Mouse (Mus musculus) stomach, embryonic 16.5 days (tissue): ENCODE measurements around the gene Phactr2. TPM values are rescaled to one million over a fixed set of nuclear protein-coding genes. Genes with fewer than 3 reads are reported as not detected.

Source experiments
- ATAC-seq: fragments of 200-750 bp; cut with Nextera tagmentation; 2 replicates; pipeline ENCODE4 v1.8.0; 2017; ENCODE audit warnings: moderate number of reproducible peaks, moderate TSS enrichment; ENCODE audit not compliant: insufficient read depth, low FRiP score
- H3K27ac ChIP-seq: fragments of 300-500 bp; sonication (generic); 2 replicates; pipeline ENCODE4 v1.5.1; 2014; ENCODE audit warnings: low read length
- H3K27me3 ChIP-seq: fragments of 300-500 bp; sonication (generic); 2 replicates; pipeline ENCODE4 v1.6.1; 2014; ENCODE audit warnings: low read length, control low read depth, mixed read lengths; ENCODE audit not compliant: control insufficient read depth, insufficient read depth
- H3K36me3 ChIP-seq: fragments of 300-500 bp; sonication (generic); 2 replicates; pipeline ENCODE4 v1.6.1; 2014; ENCODE audit warnings: low read length; ENCODE audit not compliant: control insufficient read depth, insufficient read depth
- H3K4me1 ChIP-seq: fragments of 300-500 bp; sonication (generic); 2 replicates; pipeline ENCODE4 v1.6.1; 2014; ENCODE audit warnings: low read length, control low read depth, mixed read lengths; ENCODE audit not compliant: control insufficient read depth, insufficient read depth
- H3K4me2 ChIP-seq: fragments of 300-500 bp; sonication (generic); 2 replicates; pipeline ENCODE4 v1.6.1; 2014; ENCODE audit warnings: low read depth, low read length, mixed read lengths
- H3K4me3 ChIP-seq: fragments of 300-500 bp; sonication (generic); replicated peaks from 2 replicates; pipeline ENCODE4 v1.5.1; 2014; ENCODE audit warnings: mild to moderate bottlenecking, low read length
- H3K9ac ChIP-seq: fragments of 300-500 bp; sonication (generic); 2 replicates; pipeline ENCODE4 v1.6.1; 2014; ENCODE audit warnings: low read length
- H3K9me3 ChIP-seq: fragments of 300-500 bp; sonication (generic); replicated peaks from 2 replicates; pipeline ENCODE4 v1.6.1; 2016; ENCODE audit warnings: low read length, control low read depth; ENCODE audit not compliant: control insufficient read depth
- WGBS: fragments of 180-500 bp; shearing (Covaris S2); extraction: QIAGEN DNeasy Blood & Tissue Kit; methylation state at CpG from one replicate; pipeline ENCODE4 v1.1.7; 2014; 5-methylcytosine and 5-hydroxymethylcytosine counted together
- polyA plus RNA-seq: library from polyadenylated mRNA; unstranded; fragments of >200 nt; fragmentation: Nextera tagmentation; extraction: Ambion mirVana; gene quantifications from 2 replicates; pipeline ENCODE4 v1.2.1, GENCODE M21; 2015

The Phactr2 gene
- polyA plus RNA-seq, 1 experiment from 2014 or later: 26.4 TPM

- 52% methylated on average over 6 of the region's 6 CpGs for WGBS
- no peaks in the 10 kb centered on the region for H3K36me3 ChIP-seq
- H3K9ac ChIP-seq: no peak overlapping the region
Measured at GRCm38 (mm10) chr10:13312576-13312975, 161.6 kb downstream of the Phactr2 start.

GRCm38 (mm10) chr10:13311612-13312011 lies 162.6 kb downstream of the Phactr2 start:
- Histone ChIP-seq H3K9ac (0 out of 2 replicates have a peak overlapping the region, but pooled peaks have one; percentile 2), H3K9me3 (no peaks in the 10 kb centered on the region), H3K27me3 (no peaks in the 10 kb centered on the region), H3K36me3 (no peaks in the 10 kb centered on the region), H3K4me3 (no peak overlapping the region), H3K27ac (peak overlapping the region; percentile 65; the same call in 1 of the 2 replicates), H3K4me1 (peaks cover 24% of the 10 kb centered on the region), H3K4me2 (no peak overlapping the region)
- ATAC-seq: no peak
- WGBS: 61% methylated on average over 6 of the region's 6 CpGs

More at GRCm38 (mm10) chr10:13312576-13312975, 161.6 kb downstream of the Phactr2 start:
- H3K27me3 ChIP-seq: no peaks in the 10 kb centered on the region
- no peak overlapping the region for H3K4me3 ChIP-seq
- H3K9me3 ChIP-seq: no peaks in the 10 kb centered on the region
- peak overlapping the region; percentile 43; the same call in 1 of the 2 replicates for H3K27ac ChIP-seq
- ATAC-seq: no peak
- no peak overlapping the region for H3K4me2 ChIP-seq
- peaks cover 24% of the 10 kb centered on the region for H3K4me1 ChIP-seq

- H3K4me1 ChIP-seq: peaks cover 20% of the 10 kb centered on the region
- no peak overlapping the region for H3K4me2 ChIP-seq
- no peak overlapping the region for H3K27ac ChIP-seq
- 53% methylated on average over 3 of the region's 3 CpGs for WGBS
- H3K9me3 ChIP-seq: no peaks in the 10 kb centered on the region
- no peaks in the 10 kb centered on the region for H3K36me3 ChIP-seq
- H3K27me3 ChIP-seq: no peaks in the 10 kb centered on the region
- ATAC-seq: no peak
- H3K9ac ChIP-seq: no peak overlapping the region
- no peak overlapping the region for H3K4me3 ChIP-seq
Measured at GRCm38 (mm10) chr10:13310075-13310474, 164.1 kb downstream of the Phactr2 start.

GRCm38 (mm10) chr10:13304641-13305241 lies 169.5 kb downstream of the Phactr2 start:
- Histone ChIP-seq H3K9ac (no peak overlapping the region), H3K27ac (peak overlapping the region; percentile 20), H3K9me3 (no peaks in the 10 kb centered on the region), H3K36me3 (no peaks in the 10 kb centered on the region), H3K27me3 (no peaks in the 10 kb centered on the region), H3K4me2 (no peak overlapping the region), H3K4me1 (0 out of 2 replicates have a peak, but pooled peaks cover 10% of the 10 kb centered on the region), H3K4me3 (no peak overlapping the region)
- no peak for ATAC-seq
- 67% methylated on average over 10 of the region's 10 CpGs for WGBS

- H3K4me2 ChIP-seq: no peak overlapping the region
- 47% methylated on average over 13 of the region's 13 CpGs for WGBS
- H3K9me3 ChIP-seq: no peaks in the 10 kb centered on the region
- H3K27ac ChIP-seq: peak overlapping the region; percentile 20; the same call in 1 of the 2 replicates
- H3K4me3 ChIP-seq: no peak overlapping the region
- no peak overlapping the region for H3K9ac ChIP-seq
- peak; percentile 86 for ATAC-seq
- H3K36me3 ChIP-seq: no peaks in the 10 kb centered on the region
- no peaks in the 10 kb centered on the region for H3K27me3 ChIP-seq
- H3K4me1 ChIP-seq: 0 out of 2 replicates have a peak, but pooled peaks cover 10% of the 10 kb centered on the region
Measured at GRCm38 (mm10) chr10:13303271-13304265, 170.6 kb downstream of the Phactr2 start.

GRCm38 (mm10) chr10:13300601-13301000 lies 173.6 kb downstream of the Phactr2 start:
- H3K4me3 ChIP-seq: no peak overlapping the region
- peaks cover 10% of the 10 kb centered on the region; the same call in 1 of the 2 replicates for H3K4me1 ChIP-seq
- no peaks in the 10 kb centered on the region for H3K36me3 ChIP-seq
- H3K27ac ChIP-seq: no peak overlapping the region
- no peak overlapping the region for H3K4me2 ChIP-seq
- WGBS: 78% methylated on average over 6 of the region's 6 CpGs
- H3K9ac ChIP-seq: no peak overlapping the region
- no peak for ATAC-seq
- H3K27me3 ChIP-seq: no peaks in the 10 kb centered on the region
- no peaks in the 10 kb centered on the region for H3K9me3 ChIP-seq

- Histone ChIP-seq H3K27ac (no peak overlapping the region), H3K4me2 (no peak overlapping the region), H3K4me3 (no peak overlapping the region), H3K36me3 (no peaks in the 10 kb centered on the region), H3K9me3 (no peaks in the 10 kb centered on the region), H3K9ac (no peak overlapping the region), H3K4me1 (peaks cover 10% of the 10 kb centered on the region; the same call in 1 of the 2 replicates), H3K27me3 (no peaks in the 10 kb centered on the region)
- ATAC-seq: no peak
- WGBS: 85% methylated on average over 6 of the region's 6 CpGs
Measured at GRCm38 (mm10) chr10:13300196-13300595, 174.0 kb downstream of the Phactr2 start.

- H3K27me3 ChIP-seq: no peaks in the 10 kb centered on the region
Measured at GRCm38 (mm10) chr10:13294886-13295285, 179.3 kb downstream of the Phactr2 start.

GRCm38 (mm10) chr10:13292026-13292425 lies 182.2 kb downstream of the Phactr2 start:
- Histone ChIP-seq H3K9ac (no peak overlapping the region), H3K4me3 (no peak overlapping the region), H3K9me3 (no peaks in the 10 kb centered on the region), H3K27me3 (no peaks in the 10 kb centered on the region), H3K4me2 (no peak overlapping the region), H3K27ac (no peak overlapping the region), H3K4me1 (peaks cover 9% of the 10 kb centered on the region), H3K36me3 (0 out of 2 replicates have a peak, but pooled peaks cover 5% of the 10 kb centered on the region)
- ATAC-seq: no peak
- 68% methylated on average over 2 of the region's 2 CpGs for WGBS

More at GRCm38 (mm10) chr10:13294886-13295285, 179.3 kb downstream of the Phactr2 start:
- H3K9me3 ChIP-seq: no peaks in the 10 kb centered on the region
- no peak overlapping the region for H3K4me2 ChIP-seq
- H3K27ac ChIP-seq: no peak overlapping the region
- peaks cover 9% of the 10 kb centered on the region for H3K4me1 ChIP-seq
- no peak for ATAC-seq
- 74% methylated on average over 2 of the region's 2 CpGs for WGBS
- no peak overlapping the region for H3K4me3 ChIP-seq
- H3K36me3 ChIP-seq: 0 out of 2 replicates have a peak, but pooled peaks cover 5% of the 10 kb centered on the region
- no peak overlapping the region for H3K9ac ChIP-seq
